Mouse (Mus musculus) hindbrain, embryonic 11.5 days (tissue): ENCODE data around the gene Pde4d. TPM values are rescaled to one million over a fixed set of nuclear protein-coding genes. Genes with fewer than 3 reads are reported as not detected.

ENCODE experiments used
- ATAC-seq: fragments of 200-750 bp; cut with Nextera tagmentation; 2 replicates; pipeline ENCODE4 v1.8.0; 2017; ENCODE audit warnings: mild to moderate bottlenecking, moderate TSS enrichment, moderate library complexity; ENCODE audit not compliant: low FRiP score
- DNase-seq: peaks from one replicate; pipeline ENCODE4 v3.0.0-alpha.2; 2015; ENCODE audit warnings: low spot score
- H3K27ac ChIP-seq: fragments of 300-500 bp; sonication (generic); 2 replicates; pipeline ENCODE4 v1.5.1; 2014; ENCODE audit warnings: mild to moderate bottlenecking, low read depth, low read length
- H3K27me3 ChIP-seq: fragments of 300-500 bp; sonication (generic); 2 replicates; pipeline ENCODE4 v1.6.1; 2014; ENCODE audit warnings: mild to moderate bottlenecking, low read length, moderate library complexity, mixed read lengths; ENCODE audit not compliant: control insufficient read depth, insufficient read depth
- H3K36me3 ChIP-seq: fragments of 300-500 bp; sonication (generic); 2 replicates; pipeline ENCODE4 v1.6.1; 2014; ENCODE audit warnings: mild to moderate bottlenecking, low read length, moderate library complexity, mixed read lengths; ENCODE audit not compliant: control insufficient read depth, insufficient read depth
- H3K4me1 ChIP-seq: fragments of 300-500 bp; sonication (generic); replicated peaks from 2 replicates; pipeline ENCODE4 v1.6.1; 2014; ENCODE audit warnings: low read length, mixed read lengths; ENCODE audit not compliant: control insufficient read depth, insufficient read depth
- H3K4me2 ChIP-seq: fragments of 300-500 bp; sonication (generic); replicated peaks from 2 replicates; pipeline ENCODE4 v1.6.1; 2014; ENCODE audit warnings: mild to moderate bottlenecking, low read depth, low read length
- H3K4me3 ChIP-seq: fragments of 300-500 bp; sonication (generic); 2 replicates; pipeline ENCODE4 v1.5.1; 2014; ENCODE audit warnings: low read depth, low read length
- H3K9ac ChIP-seq: fragments of 300-500 bp; sonication (generic); 2 replicates; pipeline ENCODE4 v1.6.1; 2014; ENCODE audit warnings: low read depth, low read length
- H3K9me3 ChIP-seq: fragments of 300-500 bp; sonication (generic); 2 replicates; pipeline ENCODE4 v1.6.1; 2016; ENCODE audit warnings: low read length; ENCODE audit not compliant: control insufficient read depth
- WGBS: fragments of 180-500 bp; shearing (Covaris S2); extraction: QIAGEN DNeasy Blood & Tissue Kit; methylation state at CpG from one replicate; pipeline ENCODE4 v1.1.7; 2014; 5-methylcytosine and 5-hydroxymethylcytosine counted together
- polyA plus RNA-seq: library from polyadenylated mRNA; unstranded; fragments of >200 nt; fragmentation: Nextera tagmentation; extraction: Ambion mirVana; gene quantifications from 2 replicates; pipeline ENCODE4 v1.2.1, GENCODE M21; 2014

Gene Pde4d
- polyA plus RNA-seq, 1 experiment from 2014 or later, result 18.3 TPM

DNA sequence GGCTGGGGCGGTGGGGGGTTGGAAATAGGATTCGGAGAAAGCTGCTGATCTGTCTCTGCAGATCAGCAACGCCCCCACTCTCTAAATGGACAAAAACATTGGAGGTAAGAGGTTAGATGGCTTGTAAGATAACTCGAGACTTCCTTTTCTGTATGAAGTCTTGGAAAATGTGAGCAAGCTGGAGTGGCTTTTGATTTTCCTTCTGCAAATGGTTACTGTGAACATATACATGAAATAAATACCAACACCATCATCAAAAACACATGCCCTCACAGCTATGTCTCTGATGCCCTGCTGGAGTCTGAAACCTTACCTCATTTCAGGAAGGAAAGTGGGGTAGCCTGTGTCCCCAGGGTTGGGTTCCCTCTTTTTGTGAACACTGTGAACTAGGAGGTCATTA, 1359.9 kb downstream of the Pde4d start:
- no peak overlapping the region for H3K27ac ChIP-seq
- no peak overlapping the region for H3K4me3 ChIP-seq
- H3K4me1 ChIP-seq, result no peaks in the 10 kb centered on the region
- no peaks in the 10 kb centered on the region for H3K9me3 ChIP-seq
- no peaks in the 10 kb centered on the region for H3K27me3 ChIP-seq
- H3K9ac ChIP-seq, result no peak overlapping the region
- H3K36me3 ChIP-seq, result no peaks in the 10 kb centered on the region
- DNase-seq (no peak), ATAC-seq (no peak)
- no peak overlapping the region for H3K4me2 ChIP-seq
- 74% methylated on average over 4 of the region's 4 CpGs for WGBS

- Histone ChIP-seq H3K4me3 (no peak overlapping the region), H3K4me2 (no peak overlapping the region), H3K9me3 (no peaks in the 10 kb centered on the region), H3K4me1 (no peaks in the 10 kb centered on the region), H3K27me3 (no peaks in the 10 kb centered on the region), H3K9ac (no peak overlapping the region), H3K36me3 (no peaks in the 10 kb centered on the region), H3K27ac (no peak overlapping the region)
- DNase-seq (no peak), ATAC-seq (no peak)
- WGBS, result 88% methylated on average over 4 of the region's 4 CpGs
These were observed 1364.2 kb downstream of the Pde4d start for GRCm38 (mm10) chr13:109813924-109814323.

- H3K36me3 ChIP-seq, result no peaks in the 10 kb centered on the region
- H3K4me1 ChIP-seq, result 0 out of 2 replicates have a peak, but pooled peaks cover 10% of the 10 kb centered on the region
- H3K9me3 ChIP-seq, result no peaks in the 10 kb centered on the region
- H3K4me2 ChIP-seq, result no peak overlapping the region
- no peak for ATAC-seq
- no peak overlapping the region for H3K4me3 ChIP-seq
- 77% methylated on average over 3 of the region's 3 CpGs for WGBS
- H3K27ac ChIP-seq, result no peak overlapping the region
- no peak overlapping the region for H3K9ac ChIP-seq
- DNase-seq, result no peak
- H3K27me3 ChIP-seq, result no peaks in the 10 kb centered on the region
These were observed 1369.3 kb downstream of the Pde4d start for GRCm38 (mm10) chr13:109819071-109819470.

DNA sequence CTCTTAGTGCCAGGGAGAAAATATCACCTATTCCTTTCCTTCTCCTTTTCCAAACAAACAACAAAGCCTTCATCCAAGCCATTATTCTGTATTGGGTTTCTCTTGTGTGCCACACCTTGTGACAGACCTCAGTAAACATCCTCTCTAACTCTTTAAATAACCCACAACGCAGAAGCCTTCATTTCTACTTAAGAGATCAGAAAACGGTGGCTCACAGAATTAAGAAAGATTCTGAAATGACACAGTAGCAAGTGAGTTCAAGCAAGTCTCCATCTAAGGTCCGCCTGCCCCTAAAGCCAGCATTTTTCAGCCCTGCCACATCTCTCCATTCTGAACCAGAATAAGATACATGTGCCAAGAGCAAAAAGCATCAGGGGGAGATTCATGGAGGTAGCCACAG, 1370.4 kb downstream of the Pde4d start:
- H3K27ac ChIP-seq, result no peak overlapping the region
- H3K4me2 ChIP-seq, result no peak overlapping the region
- no peak for DNase-seq
- no peaks in the 10 kb centered on the region for H3K27me3 ChIP-seq
- no peak overlapping the region for H3K9ac ChIP-seq
- H3K36me3 ChIP-seq, result no peaks in the 10 kb centered on the region
- no peak for ATAC-seq
- H3K4me3 ChIP-seq, result no peak overlapping the region
- 83% methylated on average over 3 of the region's 3 CpGs for WGBS
- peaks cover 13% of the 10 kb centered on the region; the same call in 1 of the 2 replicates for H3K4me1 ChIP-seq
- no peaks in the 10 kb centered on the region for H3K9me3 ChIP-seq

DNA sequence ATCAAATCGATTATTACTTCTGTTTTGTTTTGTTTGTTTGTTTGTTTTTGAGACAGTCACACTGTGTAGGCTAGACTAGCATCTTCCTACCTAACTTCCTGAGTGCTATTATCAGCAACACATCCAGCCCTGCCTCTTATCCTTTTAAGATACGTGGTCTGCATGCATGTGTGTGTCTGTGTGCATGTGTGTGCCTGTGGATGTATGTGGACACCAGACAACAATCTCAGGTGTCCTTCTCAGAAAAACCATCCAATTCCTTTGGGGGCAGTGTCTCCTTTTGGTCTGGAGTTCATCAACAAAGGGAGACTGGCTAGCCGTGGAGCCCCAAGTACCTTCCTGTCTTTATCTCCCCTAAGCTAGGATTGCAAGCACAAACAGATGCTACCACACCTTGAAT, 1371.1 kb downstream of the Pde4d start:
- no peaks in the 10 kb centered on the region for H3K27me3 ChIP-seq
- H3K4me2 ChIP-seq, result no peak overlapping the region
- H3K27ac ChIP-seq, result peak overlapping the region; percentile 20; the same call in 1 of the 2 replicates
- H3K9me3 ChIP-seq, result no peaks in the 10 kb centered on the region
- 73% methylated on average over 3 of the region's 3 CpGs for WGBS
- H3K4me1 ChIP-seq, result peaks cover 13% of the 10 kb centered on the region; the same call in 1 of the 2 replicates
- ATAC-seq (no peak), DNase-seq (no peak)
- H3K36me3 ChIP-seq, result no peaks in the 10 kb centered on the region
- H3K4me3 ChIP-seq, result no peak overlapping the region
- H3K9ac ChIP-seq, result no peak overlapping the region

DNA sequence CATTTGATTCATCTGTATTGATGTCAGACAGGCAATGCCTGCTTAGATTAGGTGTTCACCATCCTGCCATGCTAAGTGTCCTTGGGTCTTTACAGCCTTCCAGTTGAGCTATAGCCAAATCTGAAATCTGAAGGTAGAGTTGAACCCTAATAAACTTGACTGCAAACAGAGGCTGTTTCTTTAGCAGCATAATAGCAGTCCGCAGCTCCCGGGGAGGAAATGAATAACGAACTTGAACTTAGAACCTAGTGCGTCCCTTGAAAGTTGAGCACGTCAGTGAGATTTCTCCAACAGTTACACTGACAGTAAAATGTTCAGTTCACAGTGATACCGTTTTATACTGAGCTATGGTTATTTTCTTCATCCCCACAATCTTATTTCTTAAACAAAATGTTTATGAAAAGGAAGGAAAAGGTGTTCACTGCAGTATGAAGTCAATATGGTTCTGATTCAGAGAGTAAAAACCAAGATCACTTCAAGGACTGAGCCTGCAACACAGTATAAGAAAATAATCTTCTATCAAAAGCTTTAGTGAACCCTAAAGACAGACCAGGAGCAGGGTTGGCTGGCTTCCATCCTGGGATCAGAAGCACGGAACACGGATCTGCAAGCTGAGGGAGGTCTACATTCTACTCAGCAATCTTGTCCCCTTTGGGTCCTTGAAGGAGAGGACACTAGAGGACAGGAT, 1372.1 kb downstream of the Pde4d start:
- WGBS, result 32% methylated on average over 8 of the region's 8 CpGs
- Histone ChIP-seq H3K27ac (peak overlapping the region; percentile 71), H3K9me3 (no peaks in the 10 kb centered on the region), H3K9ac (peak overlapping the region; percentile 31; the same call in 1 of the 2 replicates), H3K4me1 (peaks cover 13% of the 10 kb centered on the region; the same call in 1 of the 2 replicates), H3K4me2 (peak overlapping the region; percentile 20), H3K36me3 (no peaks in the 10 kb centered on the region), H3K27me3 (no peaks in the 10 kb centered on the region), H3K4me3 (0 out of 2 replicates have a peak overlapping the region, but pooled peaks have one; percentile 2)
- no peak; the same call in 1 of the 2 replicates for ATAC-seq
- DNase-seq, result peak; percentile 19

GRCm38 (mm10) chr13:109822413-109823298, 1372.9 kb downstream of the Pde4d start:
- Histone ChIP-seq H3K4me1 (peaks cover 13% of the 10 kb centered on the region; the same call in 1 of the 2 replicates), H3K36me3 (no peaks in the 10 kb centered on the region), H3K27ac (peak overlapping the region; percentile 71), H3K27me3 (no peaks in the 10 kb centered on the region), H3K9ac (peak overlapping the region; percentile 31; the same call in 1 of the 2 replicates), H3K4me2 (peak overlapping the region; percentile 20), H3K4me3 (peak overlapping the region; percentile 2; the same call in 1 of the 2 replicates), H3K9me3 (no peaks in the 10 kb centered on the region)
- ATAC-seq (peak; percentile 96), DNase-seq (peak; percentile 95)
- under 1% methylated on average over 15 of the region's 15 CpGs for WGBS

- H3K9ac ChIP-seq, result peak overlapping the region; percentile 49
- no peak overlapping the region for H3K4me3 ChIP-seq
- ATAC-seq (no peak), DNase-seq (peak; percentile 57)
- 23% methylated on average over 11 of the region's 11 CpGs for WGBS
- H3K36me3 ChIP-seq, result no peaks in the 10 kb centered on the region
- H3K4me1 ChIP-seq, result peaks cover 13% of the 10 kb centered on the region; the same call in 1 of the 2 replicates
- H3K27me3 ChIP-seq, result no peaks in the 10 kb centered on the region
- 0 out of 2 replicates have a peak overlapping the region, but pooled peaks have one; percentile 7 for H3K4me2 ChIP-seq
- peak overlapping the region; percentile 71 for H3K27ac ChIP-seq
- H3K9me3 ChIP-seq, result no peaks in the 10 kb centered on the region
These were observed 1373.7 kb downstream of the Pde4d start for GRCm38 (mm10) chr13:109823307-109824031.
